In the genomic region with DNA sequence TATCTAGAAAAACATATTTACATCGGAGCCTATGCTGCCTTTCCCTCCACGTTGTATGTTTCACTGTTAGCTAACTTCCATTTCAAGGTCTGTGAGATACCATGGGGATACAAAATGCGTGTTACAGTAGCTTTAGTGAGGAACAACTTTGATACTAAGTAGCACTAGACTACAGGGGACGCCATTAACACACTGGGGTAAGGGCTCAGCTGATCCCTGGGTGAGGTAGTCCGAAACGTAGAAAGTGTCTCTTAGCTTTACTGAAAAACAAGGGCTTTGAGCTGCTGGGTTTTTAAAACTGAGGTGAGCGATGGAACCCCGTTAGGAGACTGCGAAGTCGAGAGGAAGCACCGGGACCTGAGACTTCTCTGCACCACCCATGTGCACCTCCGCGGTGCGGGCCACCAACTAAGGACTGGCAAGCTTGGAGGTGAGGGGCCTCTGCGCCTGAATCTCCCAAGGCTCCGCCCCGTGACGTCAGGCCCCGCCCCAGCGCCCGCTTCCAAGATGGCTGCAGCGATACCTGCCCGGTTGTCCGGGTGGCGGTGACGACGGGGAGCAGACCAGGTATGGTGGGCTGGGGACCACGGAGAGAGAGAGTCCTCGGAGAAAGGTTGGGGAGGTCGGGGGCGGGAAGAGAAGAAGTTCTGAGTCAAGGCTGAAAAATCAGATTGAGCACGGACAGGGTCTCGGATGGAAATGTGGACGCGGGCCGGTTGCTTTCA, we compare ENCODE assay signal across 8 mouse cellular contexts. TPM values are rescaled to one million over a fixed set of nuclear protein-coding genes. Genes with fewer than 3 reads are reported as not detected.
DNase-seq lines count a peak whose midpoint lies in the region; ATAC-seq lines count a peak whose summit lies in the region.

A gene (plus strand): TSS at position 481 of the 725 bp plus-strand sequence.

- H3K4me2 ChIP-seq in intestine, embryonic 14.5 days (ENCODE audit: low read length): peak within 1 kb of the TSS; percentile 67

- H3K4me3 ChIP-seq in intestine, embryonic 14.5 days (ENCODE audit: low read depth, low read length): peak within 1 kb of the TSS; percentile 76

- no peaks in the 10 kb centered on the region for H3K9me3 ChIP-seq in intestine, embryonic 14.5 days (ENCODE audit: control insufficient read depth, low read length)

- peak within 1 kb of the TSS; percentile 12; the same call in 1 of the 2 replicates for H3K27ac ChIP-seq in intestine, embryonic 14.5 days (ENCODE audit: low read depth)

- 3% methylated on average over 36 of the region's 36 CpGs for WGBS in intestine, embryonic 14.5 days

- H3K27me3 ChIP-seq in intestine, embryonic 14.5 days (replicated peaks; ENCODE audit: control insufficient read depth, insufficient read depth, low read length): no peaks in the 10 kb centered on the region

- DNase-seq in adrenal gland, adult 18-20 months (ENCODE audit: low spot score in 2 of 2): peak; percentile 99
- DNase-seq in embryo, embryonic 11 days: peak; percentile 95
- peak; percentile 93 to 96 for DNase-seq in gastrocnemius, postnatal 36 days
- DNase-seq in intestine, embryonic 14.5 days (ENCODE audit: low spot score): peak; percentile 99
- DNase-seq in left cerebral cortex, postnatal 10 days (ENCODE audit: extremely low spot score in 1 of 2, low spot score in 2 of 2): peak; percentile 91 to 95
- DNase-seq in right cerebral cortex, postnatal 10 days (ENCODE audit: low spot score in 2 of 2): peak; percentile 96
- peak; percentile 98 for DNase-seq in urinary bladder, postnatal 14 days (ENCODE audit: low spot score)

- intact Hi-C loops in gastrocnemius, postnatal 36 days (cut with DNase I): no loop called here
- intact Hi-C loops in left cerebral cortex, postnatal 10 days (cut with DNase I): no loop called here

- H3K36me3 ChIP-seq in intestine, embryonic 14.5 days (ENCODE audit: control insufficient read depth, insufficient read depth, low read length): peaks cover 31% of the 10 kb centered on the region

- peak within 1 kb of the TSS; percentile 58 for H3K9ac ChIP-seq in intestine, embryonic 14.5 days (ENCODE audit: low read length)

- H3K4me1 ChIP-seq in intestine, embryonic 14.5 days (replicated peaks; ENCODE audit: control insufficient read depth, insufficient read depth, low read length): peaks cover 7% of the 10 kb centered on the region

- ATAC-seq in intestine, embryonic 14.5 days (replicated peaks; ENCODE audit: low FRiP score, low TSS enrichment, low read depth): peak; percentile 96
- peak; percentile 89 for ATAC-seq in megakaryocyte progenitor cell, adult 5-6 weeks (replicated peaks; ENCODE audit: poor library complexity)

RNA-seq across cellular contexts. Expression of the gene that starts here (rescaled TPM):
- total RNA-seq in adrenal gland, adult 18-20 months (2021): 10 to 100 TPM; 30.5 to 37.8 TPM
- total RNA-seq in gastrocnemius, postnatal 36 days (2021): 10 to 100 TPM in 1 of 2 experiments, 1 to 10 TPM in 1; 9.6 to 10.5 TPM
- polyA plus RNA-seq in intestine, embryonic 14.5 days (2014; fragmentation: Nextera tagmentation; extraction: Ambion mirVana): 65.5 and 68.4 TPM in 2 replicates
- 10 to 100 TPM; 59.7 to 64.1 TPM for total RNA-seq in left cerebral cortex, postnatal 10 days (2021)
- 14.7 and 16.1 TPM in 2 replicates for total RNA-seq in megakaryocyte progenitor cell, adult 5-6 weeks (2015)
- total RNA-seq in megakaryocyte progenitor cell, adult 5-6 weeks (2017): 18.0 and 22.6 TPM in 2 replicates

Comparison
In these comparisons a context has a peak if more than half of its experiments do, and no peak if none do; other contexts are left out.
1. Peak in every context shown above with its lines: DNase-seq, ATAC-seq, H3K4me3 ChIP-seq and H3K27ac ChIP-seq.